Mouse (Mus musculus) frontal cortex, postnatal 36 days (tissue): ENCODE results near the gene Clasp1.

Source experiments
- DNase-seq, 2 experiments: peaks; one replicate each; pipeline ENCODE4 v3.0.0; 2022; ENCODE audit warnings: low spot score in 2 of 2

Gene Clasp1

GRCm38 (mm10) chr1:118402966-118403365, 14.1 kb downstream of the Clasp1 start:
- DNase-seq, result no peak

- no peak for DNase-seq
Measured at GRCm38 (mm10) chr1:118403440-118403839, 14.6 kb downstream of the Clasp1 start.

- DNase-seq, result no peak
Measured at GRCm38 (mm10) chr1:118407586-118408250, 18.9 kb downstream of the Clasp1 start.

- no peak for DNase-seq
Measured at GRCm38 (mm10) chr1:118409249-118409648, 20.4 kb downstream of the Clasp1 start.

- no peak for DNase-seq
Measured at GRCm38 (mm10) chr1:118410824-118411223, 22.0 kb downstream of the Clasp1 start.

GRCm38 (mm10) chr1:118413169-118413568, 24.3 kb downstream of the Clasp1 start:
- DNase-seq, result no peak

- DNase-seq, result no peak
Measured at GRCm38 (mm10) chr1:118417047-118417730, 28.3 kb downstream of the Clasp1 start.

GRCm38 (mm10) chr1:118419399-118419798, 30.5 kb downstream of the Clasp1 start:
- DNase-seq, result no peak

- no peak for DNase-seq
Measured at GRCm38 (mm10) chr1:118421149-118421548, 32.3 kb downstream of the Clasp1 start.

GRCm38 (mm10) chr1:118422812-118423211, 34.0 kb downstream of the Clasp1 start:
- DNase-seq, result no peak

GRCm38 (mm10) chr1:118425982-118426381, 37.1 kb downstream of the Clasp1 start:
- no peak for DNase-seq

- no peak for DNase-seq
Measured at GRCm38 (mm10) chr1:118428354-118429084, 39.7 kb downstream of the Clasp1 start.

- DNase-seq, result no peak
Measured at GRCm38 (mm10) chr1:118431548-118431947, 42.7 kb downstream of the Clasp1 start.

- no peak for DNase-seq
Measured at GRCm38 (mm10) chr1:118435001-118435473, 46.2 kb downstream of the Clasp1 start.

GRCm38 (mm10) chr1:118437856-118438255, 49.0 kb downstream of the Clasp1 start:
- DNase-seq, result no peak

- DNase-seq, result no peak
Measured at GRCm38 (mm10) chr1:118438332-118438731, 49.5 kb downstream of the Clasp1 start.

- DNase-seq, result no peak
Measured at GRCm38 (mm10) chr1:118440547-118440946, 51.7 kb downstream of the Clasp1 start.

GRCm38 (mm10) chr1:118444420-118444819, 55.6 kb downstream of the Clasp1 start:
- DNase-seq, result no peak

- DNase-seq, result no peak
Measured at GRCm38 (mm10) chr1:118444988-118445387, 56.1 kb downstream of the Clasp1 start.

- no peak for DNase-seq
Measured at GRCm38 (mm10) chr1:118445441-118445840, 56.6 kb downstream of the Clasp1 start.

GRCm38 (mm10) chr1:118446006-118446405, 57.1 kb downstream of the Clasp1 start:
- no peak for DNase-seq

- no peak for DNase-seq
Measured at GRCm38 (mm10) chr1:118447131-118447530, 58.3 kb downstream of the Clasp1 start.

GRCm38 (mm10) chr1:118448214-118448613, 59.4 kb downstream of the Clasp1 start:
- DNase-seq, result no peak
